Mouse (Mus musculus): Measurements from ENCODE around the gene Pik3ip1. TPM values are rescaled to one million over a fixed set of nuclear protein-coding genes. Genes with fewer than 3 reads are reported as not detected.

Pik3ip1 gene
- polyA plus RNA-seq, 1 experiment: 11.0 TPM

GRCm38 (mm10) chr11:3289302-3289802 lies 40.8 kb upstream of the Pik3ip1 start:
- no peaks in the 10 kb centered on the region; the same call in 1 of the 2 replicates for H3K36me3 ChIP-seq (ENCODE audit: control insufficient read depth, insufficient read depth, low read length)
- H3K27me3 ChIP-seq (ENCODE audit: control insufficient read depth, insufficient read depth, low read length): no peaks in the 10 kb centered on the region
- peak overlapping the region; percentile 89 for H3K27ac ChIP-seq (ENCODE audit: insufficient read depth, low read depth, low read length)
- peak overlapping the region; percentile 91 for H3K4me3 ChIP-seq (ENCODE audit: low read depth, low read length)
- peaks cover 11% of the 10 kb centered on the region for H3K4me1 ChIP-seq (ENCODE audit: control insufficient read depth, insufficient read depth, insufficient read length, low read length)
- WGBS: 2% methylated on average over 39 of the region's 40 CpGs
- no peak for TF ChIP-seq CTCF (IDR thresholded peaks at IDR 0.05; ENCODE audit: extremely low read depth, insufficient read length, insufficient replicate concordance, low read depth, low read length)
- TF ChIP-seq POLR2A (IDR thresholded peaks at IDR 0.05; ENCODE audit: low read depth, low read length): no peak; the same call in 1 of the 2 replicates

- Histone ChIP-seq H3K27me3 (ENCODE audit: control insufficient read depth, insufficient read depth, low read length) (no peaks in the 10 kb centered on the region), H3K4me3 (ENCODE audit: low read depth, low read length) (peak overlapping the region; percentile 91), H3K4me1 (ENCODE audit: control insufficient read depth, insufficient read depth, insufficient read length, low read length) (peaks cover 11% of the 10 kb centered on the region), H3K36me3 (ENCODE audit: control insufficient read depth, insufficient read depth, low read length) (no peaks in the 10 kb centered on the region; the same call in 1 of the 2 replicates), H3K27ac (ENCODE audit: insufficient read depth, low read depth, low read length) (peak overlapping the region; percentile 89)
- WGBS: under 1% methylated on average over 91 of the region's 92 CpGs
- TF ChIP-seq CTCF (IDR thresholded peaks at IDR 0.05; ENCODE audit: extremely low read depth, insufficient read length, insufficient replicate concordance, low read depth, low read length) (peak; percentile 69), POLR2A (IDR thresholded peaks at IDR 0.05; ENCODE audit: low read depth, low read length) (peak; percentile 52)
Observed at GRCm38 (mm10) chr11:3289803-3290639, 40.2 kb upstream of the Pik3ip1 start.

GRCm38 (mm10) chr11:3290640-3291310 lies 39.4 kb upstream of the Pik3ip1 start:
- no peak for TF ChIP-seq CTCF (IDR thresholded peaks at IDR 0.05; ENCODE audit: extremely low read depth, insufficient read length, insufficient replicate concordance, low read depth, low read length)
- TF ChIP-seq POLR2A (IDR thresholded peaks at IDR 0.05; ENCODE audit: low read depth, low read length): no peak; the same call in 1 of the 2 replicates
- Histone ChIP-seq H3K27ac (ENCODE audit: insufficient read depth, low read depth, low read length) (peak overlapping the region; percentile 17), H3K36me3 (ENCODE audit: control insufficient read depth, insufficient read depth, low read length) (peaks cover 4% of the 10 kb centered on the region; the same call in 1 of the 2 replicates), H3K4me1 (ENCODE audit: control insufficient read depth, insufficient read depth, insufficient read length, low read length) (peaks cover 11% of the 10 kb centered on the region), H3K27me3 (ENCODE audit: control insufficient read depth, insufficient read depth, low read length) (no peaks in the 10 kb centered on the region), H3K4me3 (ENCODE audit: low read depth, low read length) (peak overlapping the region; percentile 91)
- under 1% methylated on average over 50 of the region's 50 CpGs for WGBS

DNA sequence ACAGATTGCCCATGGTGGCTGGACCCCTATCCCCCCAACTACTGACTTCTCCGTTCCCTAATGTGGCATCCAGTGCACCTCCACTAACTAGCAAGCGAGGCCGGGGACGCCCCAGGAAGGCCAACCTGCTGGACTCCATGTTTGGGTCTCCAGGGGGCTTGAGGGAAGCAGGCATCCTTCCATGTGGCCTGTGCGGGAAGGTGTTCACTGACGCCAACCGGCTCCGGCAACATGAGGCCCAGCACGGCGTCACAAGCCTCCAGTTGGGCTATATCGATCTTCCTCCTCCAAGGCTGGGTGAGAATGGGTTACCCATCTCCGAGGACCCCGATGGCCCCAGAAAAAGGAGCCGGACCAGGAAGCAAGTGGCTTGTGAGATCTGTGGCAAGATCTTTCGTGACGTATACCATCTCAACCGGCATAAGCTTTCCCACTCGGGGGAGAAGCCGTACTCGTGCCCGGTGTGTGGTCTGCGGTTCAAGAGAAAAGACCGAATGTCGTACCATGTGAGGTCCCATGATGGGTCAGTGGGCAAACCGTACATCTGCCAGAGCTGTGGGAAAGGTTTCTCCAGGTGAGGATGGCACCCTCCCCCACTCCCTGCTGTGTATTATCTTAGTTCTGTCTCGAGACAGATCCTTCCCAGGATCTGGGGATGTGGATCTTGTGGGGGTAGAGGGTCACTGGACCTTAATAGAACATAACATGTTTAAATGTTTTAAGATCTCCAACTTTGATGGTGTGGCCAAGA lies 38.7 kb upstream of the Pik3ip1 start:
- peak overlapping the region; percentile 91 for H3K4me3 ChIP-seq (ENCODE audit: low read depth, low read length)
- peaks cover 6% of the 10 kb centered on the region; the same call in 1 of the 2 replicates for H3K36me3 ChIP-seq (ENCODE audit: control insufficient read depth, insufficient read depth, low read length)
- TF ChIP-seq CTCF (IDR thresholded peaks at IDR 0.05; ENCODE audit: extremely low read depth, insufficient read length, insufficient replicate concordance, low read depth, low read length): no peak
- TF ChIP-seq POLR2A (IDR thresholded peaks at IDR 0.05; ENCODE audit: low read depth, low read length): no peak
- H3K27ac ChIP-seq (ENCODE audit: insufficient read depth, low read depth, low read length): peak overlapping the region; percentile 17; the same call in 1 of the 2 replicates
- peaks cover 11% of the 10 kb centered on the region for H3K4me1 ChIP-seq (ENCODE audit: control insufficient read depth, insufficient read depth, insufficient read length, low read length)
- WGBS: 5% methylated on average over 26 of the region's 26 CpGs
- H3K27me3 ChIP-seq (ENCODE audit: control insufficient read depth, insufficient read depth, low read length): no peaks in the 10 kb centered on the region

GRCm38 (mm10) chr11:3292062-3292421 lies 38.2 kb upstream of the Pik3ip1 start:
- peak overlapping the region; percentile 91 for H3K4me3 ChIP-seq (ENCODE audit: low read depth, low read length)
- H3K4me1 ChIP-seq (ENCODE audit: control insufficient read depth, insufficient read depth, insufficient read length, low read length): peaks cover 11% of the 10 kb centered on the region
- no peaks in the 10 kb centered on the region for H3K27me3 ChIP-seq (ENCODE audit: control insufficient read depth, insufficient read depth, low read length)
- H3K36me3 ChIP-seq (ENCODE audit: control insufficient read depth, insufficient read depth, low read length): peaks cover 6% of the 10 kb centered on the region; the same call in 1 of the 2 replicates
- WGBS: 2% methylated on average over 8 of the region's 8 CpGs
- TF ChIP-seq POLR2A (IDR thresholded peaks at IDR 0.05; ENCODE audit: low read depth, low read length): no peak
- no peak overlapping the region for H3K27ac ChIP-seq (ENCODE audit: insufficient read depth, low read depth, low read length)

GRCm38 (mm10) chr11:3292711-3293249 lies 37.4 kb upstream of the Pik3ip1 start:
- no peak overlapping the region for H3K27ac ChIP-seq (ENCODE audit: insufficient read depth, low read depth, low read length)
- H3K27me3 ChIP-seq (ENCODE audit: control insufficient read depth, insufficient read depth, low read length): no peaks in the 10 kb centered on the region
- peak overlapping the region; percentile 91 for H3K4me3 ChIP-seq (ENCODE audit: low read depth, low read length)

More at GRCm38 (mm10) chr11:3292711-3293249, 37.4 kb upstream of the Pik3ip1 start:
- Histone ChIP-seq H3K36me3 (ENCODE audit: control insufficient read depth, insufficient read depth, low read length) (peaks cover 6% of the 10 kb centered on the region; the same call in 1 of the 2 replicates), H3K4me1 (ENCODE audit: control insufficient read depth, insufficient read depth, insufficient read length, low read length) (peaks cover 11% of the 10 kb centered on the region)
- TF ChIP-seq POLR2A (IDR thresholded peaks at IDR 0.05; ENCODE audit: low read depth, low read length) (no peak), CTCF (IDR thresholded peaks at IDR 0.05; ENCODE audit: extremely low read depth, insufficient read length, insufficient replicate concordance, low read depth, low read length) (no peak)
- WGBS: 16% methylated on average over 8 of the region's 8 CpGs
